Mouse (Mus musculus): ENCODE results near the gene Plin3.

DNA sequence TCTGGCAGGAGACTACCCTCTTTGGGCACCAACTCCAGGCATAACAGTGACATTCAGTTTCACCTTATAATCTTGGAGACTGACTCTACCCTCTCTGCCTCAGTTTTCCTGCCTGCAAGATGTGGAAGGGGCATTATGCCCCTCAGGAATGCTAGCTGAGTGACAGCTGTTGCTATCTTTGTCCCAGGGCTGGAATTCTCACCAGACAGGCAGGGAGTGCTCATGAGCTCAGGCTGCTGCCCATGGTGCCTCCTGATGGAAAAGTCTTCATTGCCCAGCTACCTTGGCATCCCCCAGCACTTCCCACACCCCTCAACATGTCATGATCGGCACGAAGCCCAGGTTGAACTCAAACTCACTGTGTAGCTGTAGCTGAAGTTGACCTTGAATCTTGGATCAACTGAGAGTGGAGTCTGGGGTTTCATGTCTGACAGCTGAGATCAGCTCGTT is 30.0 kb downstream of the Plin3 start:
- TF ChIP-seq CHD2 (IDR thresholded peaks at IDR 0.05; ENCODE audit: low read depth, low read length) = no peak
- TF ChIP-seq MAFK (IDR thresholded peaks at IDR 0.05; ENCODE audit: insufficient read depth, low read depth, low read length) = no peak
- no peak for TF ChIP-seq ZNF384 (IDR thresholded peaks at IDR 0.05; ENCODE audit: low read depth, low read length)
- no peak for TF ChIP-seq ZC3H11A (IDR thresholded peaks at IDR 0.05; ENCODE audit: borderline replicate concordance, low read depth, low read length)
- no peak for TF ChIP-seq HCFC1 (IDR thresholded peaks at IDR 0.05; ENCODE audit: borderline replicate concordance, insufficient read depth, low read length)
